Mouse (Mus musculus): ENCODE data around the gene Ints6l.
"Not testable (repeated sequence)": the region's sequence is repeated elsewhere in the genome, so short reads cannot be mapped to it uniquely, and the experiment has no call there.

Ints6l gene

DNA sequence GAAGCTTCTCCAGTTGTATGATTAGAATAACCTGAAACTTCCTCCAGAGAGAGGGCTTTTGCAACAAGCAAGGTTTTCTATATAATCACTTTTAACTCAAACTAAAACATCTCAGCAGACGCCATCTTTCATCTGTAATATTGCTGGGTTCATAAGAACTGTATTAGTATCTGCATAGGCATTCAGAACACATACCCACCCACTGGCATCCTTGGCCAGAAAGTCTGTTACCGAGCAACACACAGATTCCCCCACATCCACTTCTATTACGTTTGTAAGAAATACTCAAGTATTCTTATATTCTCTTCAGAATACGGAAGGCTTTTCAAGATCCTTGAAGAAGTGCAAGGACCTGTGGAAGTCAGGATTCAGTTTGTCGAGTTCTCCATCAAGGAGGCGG lies 69.8 kb downstream of the Ints6l start, which contains the start of gene Gm10477:
Gene Gm10477 (plus strand): TSS at position 301 of the 400 bp plus-strand sequence.
- DNase-seq (ENCODE audit: low spot score in 2 of 2), result not testable (repeated sequence)

DNA sequence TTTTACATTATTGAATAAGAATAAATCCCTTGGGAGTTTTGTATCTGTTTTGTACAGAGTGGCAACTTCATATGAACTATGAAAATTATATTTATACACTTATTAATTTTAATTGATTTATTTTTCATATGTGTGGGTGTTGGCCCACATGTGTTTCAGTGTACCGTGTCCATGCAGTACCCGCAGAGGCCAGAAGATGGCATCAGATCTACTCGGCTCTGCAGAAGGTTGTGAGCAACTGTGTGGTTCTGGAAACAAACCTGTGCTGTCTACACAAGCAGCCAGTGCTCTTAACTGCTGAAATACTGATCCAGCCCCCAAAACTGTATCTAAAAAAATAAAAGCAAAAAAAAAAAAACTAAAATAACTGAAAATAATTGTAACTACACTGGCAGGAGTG lies 76.6 kb downstream of the Ints6l start:
- DNase-seq (ENCODE audit: low spot score in 2 of 2), result peak in 1 of 2 experiments; percentile 66

DNA sequence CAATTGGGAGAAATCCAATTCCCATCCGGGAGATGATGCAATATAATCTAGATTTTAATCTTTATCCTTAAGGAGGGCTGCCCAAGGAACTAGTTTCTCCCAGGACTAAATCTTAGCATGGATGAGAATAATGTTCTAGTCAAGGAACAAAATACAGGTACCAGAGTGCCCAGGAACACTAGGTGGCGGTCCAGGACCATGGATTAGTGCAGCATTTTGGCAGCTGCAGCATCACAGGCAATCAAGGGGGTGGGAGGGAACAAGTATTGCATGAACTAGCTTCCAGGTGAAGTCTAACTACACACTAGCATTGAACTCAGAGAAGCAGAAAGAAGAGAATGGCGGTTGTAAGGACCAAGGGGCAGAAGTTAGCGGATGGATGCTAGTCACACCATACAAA lies 82.5 kb downstream of the Ints6l start:
- peak in 1 of 2 experiments; percentile 19 for DNase-seq (ENCODE audit: low spot score in 2 of 2)

DNA sequence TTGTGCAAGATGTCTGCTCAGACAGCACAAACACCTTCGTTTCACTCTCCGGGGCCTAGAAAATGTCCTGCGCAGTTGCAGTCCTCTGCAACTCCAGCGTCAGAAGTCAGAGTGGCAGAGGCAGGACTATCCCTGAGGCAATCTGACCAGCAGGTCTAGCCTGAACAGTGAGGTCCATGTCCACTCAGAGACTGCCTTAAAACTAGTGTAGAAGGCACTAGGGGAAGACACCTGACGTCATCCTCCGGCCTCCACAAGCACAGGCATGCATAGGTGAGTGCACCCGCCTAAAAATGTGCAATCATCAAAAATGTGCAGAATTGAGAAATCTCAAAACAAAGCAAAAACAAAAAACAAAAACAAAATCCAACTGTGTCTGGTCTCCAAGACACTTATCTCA lies 94.8 kb downstream of the Ints6l start, which contains the start of gene Gm648:
Gene Gm648 (minus strand): TSS at position 101 of the 400 bp plus-strand sequence.
- no peak for DNase-seq (ENCODE audit: low spot score in 2 of 2)

DNA sequence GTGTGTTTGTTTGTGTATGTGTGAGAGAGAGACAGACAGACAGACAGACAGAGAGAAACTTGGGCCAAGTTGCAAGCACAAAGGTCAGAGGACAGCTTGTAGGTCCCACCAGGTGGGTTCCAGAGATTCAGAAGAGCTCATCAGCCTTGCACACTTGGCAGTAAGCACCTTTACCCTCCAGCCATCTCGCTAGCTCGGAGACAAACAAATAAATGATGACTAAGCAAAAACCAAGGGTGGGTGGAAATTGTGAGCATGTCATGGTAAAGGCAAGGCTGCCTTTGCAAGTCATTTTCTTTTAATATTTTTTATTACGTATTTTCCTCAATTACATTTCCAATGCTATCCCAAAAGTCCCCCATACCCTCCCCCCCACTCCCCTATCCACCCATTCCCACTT lies 98.9 kb downstream of the Ints6l start:
- DNase-seq (ENCODE audit: low spot score in 2 of 2), result no peak

Data from left cerebral cortex, adult 9 months (tissue).